ENCODE assay signal across 27 mouse cellular contexts in the genomic region with DNA sequence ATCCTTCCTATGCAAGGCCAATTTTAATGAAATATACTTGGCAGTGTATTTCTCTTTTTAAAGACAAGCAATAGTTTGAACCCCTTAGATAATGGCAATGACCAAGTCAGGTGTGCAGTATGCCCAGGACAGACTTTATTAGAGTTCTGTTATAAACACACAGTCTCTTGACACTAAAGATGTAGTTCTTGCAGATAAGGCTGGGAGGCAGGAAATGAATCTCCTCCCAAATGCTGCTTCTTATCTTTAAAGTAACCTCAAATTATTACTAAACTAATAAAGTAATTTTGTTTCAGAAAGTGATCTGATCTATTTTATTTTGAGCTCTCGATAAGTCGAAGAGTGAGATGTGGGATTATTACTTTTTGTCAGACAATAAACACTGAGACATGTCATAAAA.
"Had no signal": no experiment of that assay in that cellular context is flagged by ENCODE, and none has a peak within 500 bp of the region (broad histone marks: within the 10 kb centered on the region; RNA-seq: fewer than 3 reads in every experiment).

No protein-coding gene starts in this region.

- H3K27ac ChIP-seq: limb, embryonic 10.5 days; limb, embryonic 12.5 days; limb, embryonic 13.5 days; limb, embryonic 15.5 days; liver, embryonic 12.5 days; liver, embryonic 13.5 days; liver, embryonic 14.5 days; liver, embryonic 15.5 days; lung, embryonic 15.5 days; macrophage; midbrain, embryonic 10.5 days; midbrain, embryonic 12.5 days; midbrain, embryonic 13.5 days; midbrain, embryonic 15.5 days; neural tube, embryonic 12.5 days had no signal

- H3K4me1 ChIP-seq: limb, embryonic 10.5 days; limb, embryonic 12.5 days; limb, embryonic 13.5 days; limb, embryonic 15.5 days; liver, embryonic 15.5 days; midbrain, embryonic 10.5 days; midbrain, embryonic 12.5 days; midbrain, embryonic 13.5 days; midbrain, embryonic 15.5 days; neural tube, embryonic 12.5 days had no signal

- H3K27me3 ChIP-seq: limb, embryonic 12.5 days; limb, embryonic 13.5 days; limb, embryonic 15.5 days; liver, embryonic 12.5 days; liver, embryonic 13.5 days; liver, embryonic 15.5 days; lung, embryonic 15.5 days; megakaryocyte, embryonic 14.5 days; midbrain, embryonic 12.5 days; midbrain, embryonic 13.5 days; midbrain, embryonic 15.5 days; neural tube, embryonic 12.5 days had no signal

- H3K36me3 ChIP-seq: limb, embryonic 15.5 days; liver, embryonic 13.5 days; lung, embryonic 15.5 days; midbrain, embryonic 12.5 days; midbrain, embryonic 15.5 days; neural tube, embryonic 12.5 days had no signal

- DNase-seq: left cerebral cortex, postnatal 4 days; liver; liver, embryonic 13.5 days; liver, postnatal 0 days; lung, adult 18-20 months; lung, adult 2 months; lung, embryonic 14.5 days; lung, postnatal 14 days; lung, postnatal 36 days; lung, postnatal 4 days; midbrain, embryonic 14.5 days had no signal

- H3K4me3 ChIP-seq: limb, embryonic 10.5 days; limb, embryonic 12.5 days; limb, embryonic 13.5 days; limb, embryonic 15.5 days; liver, embryonic 12.5 days; liver, embryonic 13.5 days; liver, embryonic 15.5 days; lung, embryonic 15.5 days; megakaryocyte, embryonic 14.5 days; midbrain, embryonic 10.5 days; midbrain, embryonic 12.5 days; midbrain, embryonic 13.5 days; midbrain, embryonic 15.5 days; myocyte; neural tube, embryonic 12.5 days had no signal

- H3K9me3 ChIP-seq: limb, embryonic 10.5 days; limb, embryonic 12.5 days; limb, embryonic 13.5 days; limb, embryonic 15.5 days; liver, embryonic 12.5 days; liver, embryonic 13.5 days; liver, embryonic 15.5 days; lung, embryonic 15.5 days; megakaryocyte, embryonic 14.5 days; midbrain, embryonic 10.5 days; midbrain, embryonic 12.5 days; midbrain, embryonic 13.5 days; midbrain, embryonic 15.5 days; neural tube, embryonic 12.5 days had no signal

- H3K9ac ChIP-seq: limb, embryonic 12.5 days; limb, embryonic 13.5 days; limb, embryonic 15.5 days; liver, embryonic 12.5 days; liver, embryonic 13.5 days; liver, embryonic 14.5 days; liver, embryonic 15.5 days; liver, postnatal 0 days; lung, embryonic 14.5 days; lung, embryonic 15.5 days; midbrain, embryonic 12.5 days; midbrain, embryonic 13.5 days; midbrain, embryonic 15.5 days; neural tube, embryonic 12.5 days had no signal
